Mouse (Mus musculus) gastrocnemius, postnatal 4 days (tissue): ENCODE data around the gene Slc10a7. TPM values are rescaled to one million over a fixed set of nuclear protein-coding genes. Genes with fewer than 3 reads are reported as not detected.

Source experiments
- total RNA-seq, 2 experiments: library from RNA; stranded (reverse); gene quantifications; 2 replicates each; pipeline ENCODE4 v1.2.3; 2021

The Slc10a7 gene
- total RNA-seq, 2 experiments from 2014 or later: 14.7 to 18.3 TPM

Other genes starting within 250 kb of the Slc10a7 start
- gene Pou4f2, start 72.7 kb upstream of the Slc10a7 start, total RNA-seq: not detected
- gene Rbmxl1, start 448 bp upstream of the Slc10a7 start, total RNA-seq: 10 to 100 TPM; 46.0 to 48.5 TPM